Mouse (Mus musculus) intestine, postnatal 0 days (tissue): ENCODE data around the gene Pde11a. TPM values are rescaled to one million over a fixed set of nuclear protein-coding genes. Genes with fewer than 3 reads are reported as not detected.
A peak's percentile ranks its signal among the peaks of the same experiment; 100 is the strongest.

Experiments used
- ATAC-seq: fragments of 200-750 bp; cut with Nextera tagmentation; 2 replicates; pipeline ENCODE4 v1.8.0; 2017; ENCODE audit warnings: mild to moderate bottlenecking, moderate TSS enrichment, moderate library complexity
- H3K27ac ChIP-seq: fragments of 300-500 bp; sonication (generic); 2 replicates; pipeline ENCODE4 v1.5.1; 2014; ENCODE audit warnings: mild to moderate bottlenecking, low read depth, low read length, moderate library complexity
- H3K27me3 ChIP-seq: fragments of 300-500 bp; sonication (generic); replicated peaks from 2 replicates; pipeline ENCODE4 v1.6.1; 2014; ENCODE audit warnings: low read length, mixed read lengths; ENCODE audit not compliant: control insufficient read depth, insufficient read depth
- H3K36me3 ChIP-seq: fragments of 300-500 bp; sonication (generic); 2 replicates; pipeline ENCODE4 v1.6.1; 2014; ENCODE audit warnings: mild to moderate bottlenecking, moderate library complexity; ENCODE audit not compliant: control insufficient read depth, insufficient read depth
- H3K4me1 ChIP-seq: fragments of 300-500 bp; sonication (generic); replicated peaks from 2 replicates; pipeline ENCODE4 v1.6.1; 2014; ENCODE audit warnings: antibody characterized with exemption, low read length, mixed read lengths; ENCODE audit not compliant: control insufficient read depth, insufficient read depth
- H3K4me2 ChIP-seq: fragments of 300-500 bp; sonication (generic); replicated peaks from 2 replicates; pipeline ENCODE4 v1.6.1; 2014; ENCODE audit warnings: low read depth, mild to moderate bottlenecking, moderate library complexity
- H3K4me3 ChIP-seq: fragments of 300-500 bp; sonication (generic); 2 replicates; pipeline ENCODE4 v1.5.1; 2014; ENCODE audit warnings: low read depth, low read length
- H3K9ac ChIP-seq: fragments of 300-500 bp; sonication (generic); 2 replicates; pipeline ENCODE4 v1.6.1; 2014; ENCODE audit warnings: mild to moderate bottlenecking, low read depth, low read length
- H3K9me3 ChIP-seq: fragments of 300-500 bp; sonication (generic); 2 replicates; pipeline ENCODE4 v1.6.1; 2016; ENCODE audit warnings: mixed run types; ENCODE audit not compliant: control insufficient read depth
- CTCF ChIP-seq: sonication (generic); IDR thresholded peaks from 2 replicates; pipeline ENCODE4 v1.5.1; 2016; ENCODE audit warnings: low read depth, mild to moderate bottlenecking, control low read depth, antibody characterized with exemption, moderate library complexity
- WGBS: fragments of 180-500 bp; shearing (Covaris S2); extraction: QIAGEN DNeasy Blood & Tissue Kit; methylation state at CpG from one replicate; pipeline ENCODE4 v1.1.7; 2014; 5-methylcytosine and 5-hydroxymethylcytosine counted together
- polyA plus RNA-seq: library from polyadenylated mRNA; unstranded; fragments of >200 nt; fragmentation: Nextera tagmentation; extraction: Ambion mirVana; gene quantifications from 2 replicates; pipeline ENCODE4 v1.2.1, GENCODE M21; 2015

Pde11a gene
- polyA plus RNA-seq, 1 experiment from 2014 or later = 0.17 TPM

GRCm38 (mm10) chr2:76262661-76263060, 75.9 kb downstream of the Pde11a start:
- Histone ChIP-seq H3K4me1 (no peaks in the 10 kb centered on the region), H3K4me3 (no peak overlapping the region), H3K9me3 (no peaks in the 10 kb centered on the region), H3K4me2 (no peak overlapping the region), H3K36me3 (no peaks in the 10 kb centered on the region), H3K27ac (no peak overlapping the region), H3K9ac (no peak overlapping the region), H3K27me3 (no peaks in the 10 kb centered on the region)
- WGBS = 55% methylated on average over 10 of the region's 10 CpGs
- TF ChIP-seq CTCF = no peak
- no peak for ATAC-seq

- no peaks in the 10 kb centered on the region for H3K36me3 ChIP-seq
- H3K4me2 ChIP-seq = no peak overlapping the region
- no peak for ATAC-seq
- no peaks in the 10 kb centered on the region for H3K4me1 ChIP-seq
- H3K27me3 ChIP-seq = no peaks in the 10 kb centered on the region
- no peak overlapping the region for H3K9ac ChIP-seq
- no peak overlapping the region for H3K27ac ChIP-seq
- WGBS = 44% methylated on average over 6 of the region's 6 CpGs
- no peak overlapping the region for H3K4me3 ChIP-seq
- H3K9me3 ChIP-seq = no peaks in the 10 kb centered on the region
- peak; percentile 81 for TF ChIP-seq CTCF
These were observed 83.7 kb downstream of the Pde11a start for GRCm38 (mm10) chr2:76254833-76255232.

GRCm38 (mm10) chr2:76251379-76251778, 87.2 kb downstream of the Pde11a start:
- no peak overlapping the region for H3K4me3 ChIP-seq
- no peak overlapping the region for H3K9ac ChIP-seq
- H3K9me3 ChIP-seq = no peaks in the 10 kb centered on the region
- H3K27ac ChIP-seq = no peak overlapping the region
- no peaks in the 10 kb centered on the region for H3K36me3 ChIP-seq
- no peak for TF ChIP-seq CTCF
- no peaks in the 10 kb centered on the region for H3K4me1 ChIP-seq
- no peak overlapping the region for H3K4me2 ChIP-seq
- WGBS = 79% methylated on average over 10 of the region's 10 CpGs
- ATAC-seq = no peak
- no peaks in the 10 kb centered on the region for H3K27me3 ChIP-seq

GRCm38 (mm10) chr2:76248242-76248641, 90.3 kb downstream of the Pde11a start:
- Histone ChIP-seq H3K9ac (no peak overlapping the region), H3K4me3 (no peak overlapping the region), H3K4me1 (no peaks in the 10 kb centered on the region), H3K27ac (no peak overlapping the region), H3K36me3 (no peaks in the 10 kb centered on the region), H3K27me3 (no peaks in the 10 kb centered on the region), H3K4me2 (no peak overlapping the region), H3K9me3 (no peaks in the 10 kb centered on the region)
- WGBS = 65% methylated on average over 10 of the region's 10 CpGs
- TF ChIP-seq CTCF = no peak
- no peak for ATAC-seq

- Histone ChIP-seq H3K36me3 (no peaks in the 10 kb centered on the region), H3K9ac (no peak overlapping the region), H3K9me3 (no peaks in the 10 kb centered on the region), H3K4me2 (no peak overlapping the region), H3K27me3 (no peaks in the 10 kb centered on the region), H3K27ac (no peak overlapping the region), H3K4me3 (no peak overlapping the region), H3K4me1 (no peaks in the 10 kb centered on the region)
- ATAC-seq = no peak
- 91% methylated on average over 2 of the region's 2 CpGs for WGBS
- no peak for TF ChIP-seq CTCF
These were observed 99.4 kb downstream of the Pde11a start for GRCm38 (mm10) chr2:76239175-76239574.

GRCm38 (mm10) chr2:76238496-76238895, 100.1 kb downstream of the Pde11a start:
- WGBS = 51% methylated on average over 3 of the region's 3 CpGs
- no peak overlapping the region for H3K4me2 ChIP-seq
- no peaks in the 10 kb centered on the region for H3K36me3 ChIP-seq
- no peak overlapping the region for H3K27ac ChIP-seq
- no peak for ATAC-seq
- no peaks in the 10 kb centered on the region for H3K9me3 ChIP-seq
- no peak overlapping the region for H3K4me3 ChIP-seq
- H3K9ac ChIP-seq = no peak overlapping the region
- no peaks in the 10 kb centered on the region for H3K4me1 ChIP-seq
- H3K27me3 ChIP-seq = no peaks in the 10 kb centered on the region
- no peak for TF ChIP-seq CTCF

GRCm38 (mm10) chr2:76237638-76238420, 100.7 kb downstream of the Pde11a start:
- Histone ChIP-seq H3K27ac (no peak overlapping the region), H3K27me3 (no peaks in the 10 kb centered on the region), H3K36me3 (no peaks in the 10 kb centered on the region), H3K9ac (no peak overlapping the region), H3K4me3 (no peak overlapping the region), H3K4me1 (no peaks in the 10 kb centered on the region), H3K4me2 (no peak overlapping the region), H3K9me3 (no peaks in the 10 kb centered on the region)
- WGBS = 61% methylated on average over 10 of the region's 10 CpGs
- no peak for ATAC-seq
- no peak for TF ChIP-seq CTCF
